Mouse (Mus musculus): Measurements from ENCODE around the gene Ear1.
"Not testable (repeated sequence)": the region's sequence is repeated elsewhere in the genome, so short reads cannot be mapped to it uniquely, and the experiment has no call there.

The Ear1 gene

DNA sequence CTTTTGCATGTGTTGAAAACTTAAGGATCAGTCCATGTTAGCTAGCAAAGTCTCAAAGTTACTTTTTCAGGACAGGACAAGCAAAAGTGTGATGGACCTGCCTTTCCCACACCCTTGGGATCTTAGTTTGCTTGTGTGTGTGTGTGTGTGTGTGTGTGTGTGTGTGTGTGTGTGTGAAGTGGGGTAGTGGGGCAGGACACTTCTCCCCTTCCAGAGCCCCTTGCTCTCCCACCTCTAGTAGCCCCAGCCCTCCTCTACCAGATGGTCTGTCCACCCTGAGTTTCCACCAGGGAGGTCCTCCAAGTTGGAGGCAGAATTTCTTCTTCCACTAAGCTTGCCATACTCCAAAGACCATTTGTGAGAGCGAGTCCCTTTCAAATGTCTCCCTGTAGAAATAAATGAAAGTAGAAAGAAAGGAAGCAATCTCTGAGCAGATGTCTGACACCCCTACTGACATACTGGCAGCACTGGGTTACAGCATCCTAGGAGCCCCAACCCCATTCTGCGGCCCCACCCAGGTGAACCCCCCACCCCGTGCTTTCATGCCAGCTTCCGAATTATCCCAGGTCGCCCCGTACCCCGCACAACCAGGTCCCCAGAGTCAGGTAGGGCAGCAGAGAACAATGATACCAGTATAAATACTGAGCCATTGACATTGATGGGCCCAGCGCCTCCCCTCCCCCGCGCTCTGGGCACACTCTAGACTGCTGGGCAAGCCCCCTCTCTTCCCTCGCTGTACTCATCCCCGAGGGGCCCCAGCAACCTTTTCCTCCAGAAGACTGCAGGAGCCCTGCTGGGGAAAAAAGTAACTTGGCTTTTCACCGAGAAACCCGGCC lies 79.0 kb downstream of the Ear1 start:
- no peak for DNase-seq

DNA sequence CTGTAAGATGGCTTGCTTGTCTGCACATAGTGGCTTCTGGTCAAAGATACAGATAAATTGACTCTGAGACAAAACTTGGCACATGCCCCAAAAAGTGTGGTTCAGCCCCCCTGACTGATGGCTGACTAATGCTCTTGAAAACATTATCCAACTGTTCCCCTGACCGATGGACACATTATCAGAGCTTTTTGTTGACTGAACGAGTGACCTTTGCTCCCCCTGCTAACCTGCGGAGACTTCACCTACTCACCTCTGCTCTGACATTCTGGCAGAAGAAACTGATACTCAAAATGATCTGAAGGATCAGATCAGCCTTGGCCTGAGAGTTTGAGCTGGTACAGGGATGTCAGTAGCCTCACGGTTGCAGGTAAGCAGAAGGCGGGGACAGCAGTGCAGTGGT lies 81.5 kb downstream of the Ear1 start:
- DNase-seq, result not testable (repeated sequence)

DNA sequence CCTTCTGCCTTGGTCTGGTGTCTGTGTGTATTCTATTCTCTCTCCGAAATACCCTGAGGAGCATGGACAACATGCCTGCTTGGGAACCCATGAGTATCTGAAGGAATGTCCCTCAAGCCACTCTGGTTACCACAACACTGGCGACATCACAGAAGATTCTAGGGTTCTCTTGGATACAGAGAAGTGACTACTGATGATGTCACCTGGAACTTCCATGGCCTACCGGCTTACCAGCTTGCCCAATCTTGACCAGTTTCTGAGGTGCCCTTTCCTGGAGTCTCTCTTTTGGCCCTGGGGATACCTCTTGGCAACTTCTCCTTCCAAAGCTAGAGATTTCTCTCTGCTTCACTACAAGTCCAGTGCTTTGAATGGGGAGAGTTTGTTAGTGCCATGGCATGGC lies 90.7 kb downstream of the Ear1 start, which contains the start of gene Gm8180:
Gm8180 (minus strand) TSS at position 101 of the 400 bp plus-strand sequence.
- not testable (repeated sequence) for DNase-seq
